Mouse (Mus musculus) cerebellum, adult 18-20 months (tissue): Measurements from ENCODE around the gene Gm49373.

Source experiments
- DNase-seq, 2 experiments: peaks; one replicate each; pipeline ENCODE4 v3.0.0; 2021

Gene Gm49373

GRCm38 (mm10) chr9:21027774-21028290 is 45.1 kb downstream of the Gm49373 start:
- no peak for DNase-seq

- no peak for DNase-seq
Measured at GRCm38 (mm10) chr9:21026849-21027248, 46.0 kb downstream of the Gm49373 start.

DNA sequence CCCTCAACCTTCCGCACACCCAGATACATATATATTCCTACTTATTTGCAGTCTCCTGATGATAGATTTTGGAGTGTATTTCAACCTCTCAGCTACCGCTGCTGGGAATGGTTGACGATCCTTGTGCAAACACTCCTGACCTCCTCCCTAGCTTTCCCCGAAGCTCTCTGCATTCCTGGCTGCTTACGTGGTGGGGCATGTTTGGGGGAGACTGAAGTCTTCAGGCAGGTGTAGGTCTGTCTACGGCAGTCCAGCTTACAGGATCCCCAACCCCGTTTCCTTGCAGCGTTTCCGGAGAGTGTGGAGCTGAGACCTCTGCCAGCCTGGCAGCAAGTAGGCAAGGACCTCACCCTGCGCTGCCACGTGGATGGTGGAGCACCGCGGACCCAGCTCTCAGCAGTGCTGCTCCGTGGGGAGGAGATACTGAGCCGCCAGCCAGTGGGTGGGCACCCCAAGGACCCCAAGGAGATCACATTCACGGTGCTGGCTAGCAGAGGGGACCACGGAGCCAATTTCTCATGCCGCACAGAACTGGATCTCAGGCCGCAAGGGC is 47.6 kb downstream of the Gm49373 start:
- no peak for DNase-seq

DNA sequence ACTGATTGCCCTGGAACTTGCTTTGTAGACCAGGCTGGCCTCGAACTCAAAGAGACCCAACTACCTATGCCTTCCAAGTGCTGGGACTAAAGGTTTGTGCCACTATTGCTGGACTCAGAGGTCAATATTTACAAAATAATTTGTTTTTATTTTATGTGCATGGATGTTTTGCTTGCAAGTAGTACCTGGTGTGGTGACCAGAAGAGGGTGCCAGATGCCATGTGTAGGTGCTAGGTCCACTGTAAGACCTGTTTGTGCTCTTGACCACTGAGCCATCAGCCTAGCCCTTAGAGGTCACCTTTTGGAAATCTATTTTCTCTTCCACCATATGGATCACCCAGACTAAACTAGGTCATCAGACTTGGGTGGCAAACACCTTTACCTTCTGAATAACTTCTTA is 50.2 kb downstream of the Gm49373 start:
- DNase-seq = no peak

DNA sequence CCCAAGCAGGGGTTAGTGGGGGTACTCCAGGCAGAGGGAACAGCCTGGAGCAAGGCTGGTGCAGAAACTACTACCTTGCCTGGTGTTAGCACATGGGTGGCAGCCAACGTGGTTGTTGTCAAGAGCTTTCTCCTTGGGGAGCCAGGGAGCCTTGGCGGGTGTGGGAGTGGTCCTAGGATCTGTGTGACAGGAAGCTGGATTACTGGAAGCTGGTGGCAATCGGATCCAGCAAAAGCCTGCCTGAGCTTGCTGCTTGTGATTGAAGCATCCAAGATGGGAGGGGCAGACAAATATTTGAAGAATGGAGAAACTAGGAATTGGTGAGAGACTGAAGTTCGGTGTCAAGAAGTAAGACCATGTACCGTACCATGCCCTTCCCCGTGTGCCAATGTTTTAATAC is 50.6 kb downstream of the Gm49373 start:
- DNase-seq = no peak

DNA sequence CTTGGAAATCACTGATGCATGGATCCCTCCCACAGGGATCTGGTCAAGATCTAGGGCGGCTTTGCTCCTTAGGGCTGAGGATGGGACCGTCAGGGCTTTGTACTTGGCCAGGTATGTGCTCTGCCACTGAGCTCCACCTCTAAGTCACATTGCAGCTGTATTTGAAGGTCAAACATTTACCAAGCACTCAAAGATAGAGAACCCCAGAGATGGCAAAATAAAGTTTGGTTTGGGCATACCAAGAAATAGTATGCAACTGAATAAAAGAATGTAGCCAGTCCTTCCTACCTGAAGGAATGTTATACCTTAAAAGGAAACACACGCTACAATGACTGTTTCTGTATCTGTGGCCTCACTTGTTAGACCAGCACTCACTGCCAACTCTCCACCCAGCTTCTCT is 51.5 kb downstream of the Gm49373 start:
- DNase-seq = no peak

DNA sequence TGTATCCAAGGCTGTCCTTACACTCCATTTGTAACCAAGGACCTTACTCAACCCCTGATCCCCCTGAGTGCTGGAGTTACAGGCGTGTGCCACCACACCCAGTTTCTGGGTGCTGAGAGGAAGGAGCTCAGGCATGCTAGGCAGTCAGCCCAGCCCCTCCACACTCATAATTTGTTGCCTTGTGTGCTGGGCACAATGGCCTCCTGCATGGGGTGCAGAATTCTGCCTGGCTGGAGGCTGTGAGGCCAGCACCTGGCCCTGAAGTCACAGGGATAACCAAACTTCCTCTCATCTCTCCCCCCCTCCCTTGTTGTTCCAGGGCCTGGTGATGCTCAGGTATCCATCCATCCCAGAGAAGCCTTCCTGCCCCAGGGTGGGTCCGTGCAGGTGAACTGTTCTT is 54.3 kb downstream of the Gm49373 start:
- DNase-seq = no peak

DNA sequence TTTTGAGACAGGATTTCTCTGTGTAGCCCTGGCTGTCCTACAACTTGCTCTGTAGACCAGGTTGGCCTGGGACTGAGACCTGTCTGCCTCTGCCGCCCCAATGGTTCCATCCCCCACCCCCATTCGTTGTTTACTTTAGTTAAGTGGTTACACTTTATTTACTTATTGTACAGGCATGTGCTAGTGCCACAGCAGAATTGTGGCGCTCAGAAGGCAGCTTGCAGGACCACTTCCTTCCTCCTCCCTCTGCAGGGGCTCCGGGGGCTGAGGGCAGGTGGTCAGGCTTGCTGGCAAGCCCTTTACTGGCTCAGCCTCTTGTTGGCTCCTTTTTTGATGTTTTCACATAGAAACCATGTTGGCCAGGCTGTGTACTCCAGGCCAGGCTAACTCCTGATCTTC is 55.7 kb downstream of the Gm49373 start:
- no peak for DNase-seq

DNA sequence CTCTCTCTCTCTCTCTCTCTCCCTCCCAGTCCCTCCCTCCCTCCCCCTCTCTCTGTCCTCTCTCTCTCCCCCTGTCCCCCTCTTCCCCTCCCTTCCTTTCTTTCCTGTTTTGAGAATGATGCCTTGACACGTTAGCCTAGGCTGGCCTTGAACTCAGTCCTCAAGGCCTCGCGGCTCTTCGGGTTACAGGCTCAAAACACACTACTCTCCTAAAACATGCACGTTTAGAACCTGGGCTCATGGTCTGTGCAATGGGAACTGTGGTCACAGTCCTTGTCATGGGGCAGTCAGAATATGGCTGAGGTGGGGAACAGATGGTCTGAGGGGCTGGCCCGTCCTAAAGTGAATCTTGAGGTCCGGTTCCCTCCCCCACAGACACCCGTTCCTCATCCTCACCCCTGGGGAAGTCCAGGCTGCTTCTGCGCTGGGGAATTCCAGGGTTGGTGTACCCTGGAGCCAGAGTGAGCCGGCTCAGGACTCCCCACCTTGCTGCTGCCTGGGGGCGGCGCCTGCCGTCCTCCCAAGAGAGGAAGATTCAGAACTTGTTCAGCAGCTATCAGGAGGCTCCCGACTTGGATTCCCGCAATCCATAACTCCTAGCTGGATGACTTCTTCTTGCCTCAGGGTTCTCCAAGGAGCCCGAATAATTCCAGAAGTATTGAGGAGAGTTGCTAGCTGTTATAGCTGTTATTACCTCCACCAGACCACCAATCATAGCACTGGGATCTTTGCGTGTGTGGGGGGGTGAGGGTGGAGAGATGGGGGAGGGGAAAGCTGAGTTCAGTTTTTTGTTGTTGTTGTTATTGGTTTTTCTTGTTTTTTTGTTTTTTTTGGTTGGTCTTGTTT is 56.3 kb downstream of the Gm49373 start:
- DNase-seq = no peak

GRCm38 (mm10) chr9:21015571-21016130 is 57.2 kb downstream of the Gm49373 start, which contains the start of gene Icam1:
Gene Icam1 (plus strand): TSS chr9:21015985.
- DNase-seq = no peak

DNA sequence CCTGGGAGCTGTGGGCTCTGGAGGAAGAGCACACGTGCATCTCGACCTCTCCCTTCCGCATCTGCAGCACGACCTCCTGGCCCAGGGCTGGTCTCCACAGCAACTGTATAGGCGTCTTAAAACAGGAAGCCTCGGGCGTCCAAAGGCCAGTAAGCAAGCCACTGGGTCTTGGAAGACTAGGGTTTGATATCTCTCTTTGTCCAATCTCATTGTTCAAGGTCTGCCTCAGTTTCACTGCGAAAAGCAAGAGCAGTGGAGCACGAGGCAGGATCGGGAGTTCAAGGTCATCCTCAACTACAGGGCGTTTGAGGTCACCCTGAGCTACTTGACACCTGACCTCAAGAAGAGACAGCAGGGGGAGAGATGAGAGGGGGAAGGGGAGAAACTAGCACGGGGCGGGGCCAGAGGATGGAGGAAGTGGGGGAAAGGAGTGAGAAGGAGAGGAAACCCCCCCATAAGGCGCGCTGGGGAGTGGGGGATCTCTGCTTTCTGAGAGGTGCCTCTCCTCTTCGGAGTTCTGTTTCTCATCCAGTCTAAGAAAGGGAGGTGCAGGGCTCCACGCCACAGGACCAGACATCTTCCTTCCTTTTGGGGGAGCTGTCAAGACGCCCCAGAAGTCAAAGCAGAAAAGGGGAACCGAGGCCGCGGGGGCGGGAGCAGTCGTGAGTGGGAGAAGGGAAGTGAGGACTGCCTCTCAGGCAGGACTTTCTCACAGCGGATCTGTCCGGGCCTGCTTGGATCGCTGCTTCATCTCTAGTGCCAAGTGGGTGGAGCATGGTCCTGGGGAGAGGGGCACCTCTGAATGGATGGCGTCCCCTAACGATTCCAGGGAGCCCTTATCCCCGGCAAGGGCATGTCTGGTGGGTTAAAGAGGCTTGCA is 58.0 kb downstream of the Gm49373 start:
- DNase-seq = peak in 1 of 2 experiments; percentile 16
